Mouse (Mus musculus) hindbrain, embryonic 14.5 days (tissue): ENCODE results near the gene Rimkla. TPM values are rescaled to one million over a fixed set of nuclear protein-coding genes. Genes with fewer than 3 reads are reported as not detected.

Experiments used
- ATAC-seq: fragments of 200-750 bp; cut with Nextera tagmentation; 2 replicates; pipeline ENCODE4 v1.8.0; 2017; ENCODE audit warnings: moderate number of reproducible peaks, mild to moderate bottlenecking, moderate TSS enrichment, moderate library complexity; ENCODE audit not compliant: low FRiP score
- DNase-seq: peaks from one replicate; pipeline ENCODE4 v3.0.0-alpha.2; 2015; ENCODE audit warnings: low spot score
- H3K27ac ChIP-seq: fragments of 300-500 bp; sonication (generic); 2 replicates; pipeline ENCODE4 v1.5.1; 2014; ENCODE audit warnings: mild to moderate bottlenecking, moderate library complexity
- H3K27me3 ChIP-seq: fragments of 300-500 bp; sonication (generic); 2 replicates; pipeline ENCODE4 v1.6.1; 2014; ENCODE audit warnings: mild to moderate bottlenecking, low read length, mixed read lengths; ENCODE audit not compliant: control insufficient read depth, insufficient read depth
- H3K36me3 ChIP-seq: fragments of 300-500 bp; sonication (generic); replicated peaks from 2 replicates; pipeline ENCODE4 v1.6.1; 2014; ENCODE audit not compliant: control insufficient read depth, insufficient read depth
- H3K4me1 ChIP-seq: fragments of 300-500 bp; sonication (generic); replicated peaks from 2 replicates; pipeline ENCODE4 v1.6.1; 2014; ENCODE audit warnings: antibody characterized with exemption, low read length, mixed read lengths; ENCODE audit not compliant: control insufficient read depth, insufficient read depth
- H3K4me2 ChIP-seq: fragments of 300-500 bp; sonication (generic); replicated peaks from 2 replicates; pipeline ENCODE4 v1.6.1; 2014; ENCODE audit warnings: mild to moderate bottlenecking, moderate library complexity
- H3K4me3 ChIP-seq: fragments of 300-500 bp; sonication (generic); replicated peaks from 2 replicates; pipeline ENCODE4 v1.5.1; 2014; ENCODE audit warnings: mild to moderate bottlenecking, low read length
- H3K9ac ChIP-seq: fragments of 300-500 bp; sonication (generic); 2 replicates; pipeline ENCODE4 v1.6.1; 2014
- H3K9me3 ChIP-seq: fragments of 300-500 bp; sonication (generic); 2 replicates; pipeline ENCODE4 v1.6.1; 2016; ENCODE audit warnings: low read length; ENCODE audit not compliant: control insufficient read depth
- WGBS: fragments of 180-500 bp; shearing (Covaris S2); extraction: QIAGEN DNeasy Blood & Tissue Kit; methylation state at CpG from one replicate; pipeline ENCODE4 v1.1.7; 2014; 5-methylcytosine and 5-hydroxymethylcytosine counted together
- polyA plus RNA-seq: library from polyadenylated mRNA; unstranded; fragments of >200 nt; fragmentation: Nextera tagmentation; extraction: Ambion mirVana; gene quantifications from 2 replicates; pipeline ENCODE4 v1.2.1, GENCODE M21; 2014

The Rimkla gene
- polyA plus RNA-seq, 1 experiment from 2014 or later = 30.5 TPM

GRCm38 (mm10) chr4:119427680-119428079, 64.7 kb downstream of the Rimkla start:
- DNase-seq (no peak), ATAC-seq (no peak)
- 61% methylated on average over 2 of the region's 2 CpGs for WGBS
- no peaks in the 10 kb centered on the region for H3K27me3 ChIP-seq
- H3K9ac ChIP-seq = no peak overlapping the region
- no peaks in the 10 kb centered on the region for H3K36me3 ChIP-seq
- 0 out of 2 replicates have a peak, but pooled peaks cover 5% of the 10 kb centered on the region for H3K4me1 ChIP-seq
- no peak overlapping the region for H3K27ac ChIP-seq
- no peak overlapping the region for H3K4me3 ChIP-seq
- H3K9me3 ChIP-seq = no peaks in the 10 kb centered on the region
- H3K4me2 ChIP-seq = no peak overlapping the region

GRCm38 (mm10) chr4:119425601-119426000, 66.8 kb downstream of the Rimkla start:
- ATAC-seq (no peak), DNase-seq (no peak)
- Histone ChIP-seq H3K4me2 (no peak overlapping the region), H3K4me1 (peaks cover 15% of the 10 kb centered on the region), H3K36me3 (no peaks in the 10 kb centered on the region), H3K9me3 (no peaks in the 10 kb centered on the region), H3K27ac (no peak overlapping the region), H3K27me3 (no peaks in the 10 kb centered on the region), H3K4me3 (no peak overlapping the region), H3K9ac (no peak overlapping the region)
- WGBS = 52% methylated on average over 2 of the region's 2 CpGs

GRCm38 (mm10) chr4:119425077-119425476, 67.4 kb downstream of the Rimkla start:
- DNase-seq = no peak
- H3K9ac ChIP-seq = no peak overlapping the region
- WGBS = 94% methylated on average over 2 of the region's 2 CpGs
- H3K4me1 ChIP-seq = peaks cover 16% of the 10 kb centered on the region
- H3K27me3 ChIP-seq = no peaks in the 10 kb centered on the region
- no peaks in the 10 kb centered on the region for H3K9me3 ChIP-seq
- no peaks in the 10 kb centered on the region for H3K36me3 ChIP-seq
- no peak for ATAC-seq
- no peak overlapping the region for H3K4me2 ChIP-seq
- H3K4me3 ChIP-seq = no peak overlapping the region
- H3K27ac ChIP-seq = no peak overlapping the region

- H3K4me2 ChIP-seq = peak within 1 kb of the TSS; percentile 78
- H3K4me1 ChIP-seq = peaks cover 16% of the 10 kb centered on the region
- H3K27ac ChIP-seq = peak within 1 kb of the TSS; percentile 95
- H3K4me3 ChIP-seq = peak within 1 kb of the TSS; percentile 61
- 0 out of 2 replicates have a peak, but pooled peaks cover 5% of the 10 kb centered on the region for H3K36me3 ChIP-seq
- no peaks in the 10 kb centered on the region for H3K27me3 ChIP-seq
- ATAC-seq (peak; percentile 95), DNase-seq (peak; percentile 90)
- H3K9ac ChIP-seq = peak within 1 kb of the TSS; percentile 79
- under 1% methylated on average over 52 of the region's 52 CpGs for WGBS
- no peaks in the 10 kb centered on the region for H3K9me3 ChIP-seq
Observed at GRCm38 (mm10) chr4:119422294-119422964, 70.0 kb downstream of the Rimkla start, which contains the start of the genes Ppcs and Zmynd12. Gene Ppcs (minus strand): TSS chr4:119422420. Gene Zmynd12 (plus strand): TSS chr4:119422814.

GRCm38 (mm10) chr4:119421921-119422293, 70.5 kb downstream of the Rimkla start:
- H3K9ac ChIP-seq = peak overlapping the region; percentile 79
- peak overlapping the region; percentile 61 for H3K4me3 ChIP-seq
- peak overlapping the region; percentile 95 for H3K27ac ChIP-seq
- peaks cover 16% of the 10 kb centered on the region for H3K4me1 ChIP-seq
- ATAC-seq = peak; percentile 64; the same call in 1 of the 2 replicates
- WGBS = 0% methylated on average over 26 of the region's 31 CpGs
- no peaks in the 10 kb centered on the region for H3K27me3 ChIP-seq
- no peaks in the 10 kb centered on the region for H3K9me3 ChIP-seq
- H3K4me2 ChIP-seq = peak overlapping the region; percentile 78
- H3K36me3 ChIP-seq = 0 out of 2 replicates have a peak, but pooled peaks cover 5% of the 10 kb centered on the region
- peak; percentile 27 for DNase-seq

- Histone ChIP-seq H3K27me3 (no peaks in the 10 kb centered on the region), H3K36me3 (0 out of 2 replicates have a peak, but pooled peaks cover 5% of the 10 kb centered on the region), H3K4me1 (peaks cover 16% of the 10 kb centered on the region), H3K4me3 (peak overlapping the region; percentile 61), H3K4me2 (peak overlapping the region; percentile 78), H3K9me3 (no peaks in the 10 kb centered on the region), H3K9ac (peak overlapping the region; percentile 79), H3K27ac (no peak overlapping the region)
- WGBS = 69% methylated on average over 3 of the region's 3 CpGs
- DNase-seq (no peak), ATAC-seq (no peak)
Observed at GRCm38 (mm10) chr4:119421191-119421590, 71.2 kb downstream of the Rimkla start.

GRCm38 (mm10) chr4:119417894-119418293, 74.5 kb downstream of the Rimkla start:
- no peak for DNase-seq
- Histone ChIP-seq H3K27ac (no peak overlapping the region), H3K4me3 (no peak overlapping the region), H3K4me1 (peaks cover 23% of the 10 kb centered on the region), H3K4me2 (no peak overlapping the region), H3K9me3 (no peaks in the 10 kb centered on the region), H3K9ac (no peak overlapping the region), H3K27me3 (no peaks in the 10 kb centered on the region), H3K36me3 (0 out of 2 replicates have a peak, but pooled peaks cover 5% of the 10 kb centered on the region)
- WGBS = over 99% methylated on average over 3 of the region's 3 CpGs
- no peak for ATAC-seq

- no peaks in the 10 kb centered on the region for H3K27me3 ChIP-seq
- no peak overlapping the region for H3K27ac ChIP-seq
- H3K9ac ChIP-seq = no peak overlapping the region
- no peak for DNase-seq
- no peaks in the 10 kb centered on the region for H3K9me3 ChIP-seq
- H3K4me1 ChIP-seq = peaks cover 27% of the 10 kb centered on the region
- H3K4me2 ChIP-seq = no peak overlapping the region
- ATAC-seq = no peak
- WGBS = 87% methylated on average over 3 of the region's 3 CpGs
- H3K36me3 ChIP-seq = 0 out of 2 replicates have a peak, but pooled peaks cover 5% of the 10 kb centered on the region
- H3K4me3 ChIP-seq = no peak overlapping the region
Observed at GRCm38 (mm10) chr4:119417270-119417669, 75.2 kb downstream of the Rimkla start.
